Mouse (Mus musculus) T-helper 1 cell (primary cell): Measurements from ENCODE around the gene Adcy5.

Experiments
- in situ Hi-C: fragments of 300-600 bp; cut with MboI, MseI; formaldehyde crosslinking; loops from one replicate; pipeline ENCODE4 v1.15.1; 2025; ENCODE audit warnings: high pct_unique_total_duplicates

The Adcy5 gene

DNA sequence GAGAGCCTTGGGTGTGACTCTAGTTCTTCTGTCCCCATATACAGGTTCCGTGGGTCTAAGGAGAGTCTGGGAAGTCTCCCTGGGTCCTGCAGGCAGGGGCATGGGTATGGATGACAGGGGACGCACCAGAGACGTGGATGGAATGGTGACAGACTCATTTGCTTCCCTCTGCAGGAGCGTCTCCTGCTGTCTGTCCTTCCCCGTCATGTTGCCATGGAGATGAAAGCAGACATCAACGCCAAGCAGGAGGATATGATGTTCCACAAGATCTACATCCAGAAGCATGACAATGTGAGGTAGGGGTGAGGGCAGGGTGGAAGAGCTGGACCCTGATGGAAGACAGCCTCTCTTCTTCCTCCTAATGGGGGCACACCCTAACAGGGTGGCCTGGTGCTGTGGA is 98.3 kb downstream of the Adcy5 start:
- in situ Hi-C loops = no loop called here

DNA sequence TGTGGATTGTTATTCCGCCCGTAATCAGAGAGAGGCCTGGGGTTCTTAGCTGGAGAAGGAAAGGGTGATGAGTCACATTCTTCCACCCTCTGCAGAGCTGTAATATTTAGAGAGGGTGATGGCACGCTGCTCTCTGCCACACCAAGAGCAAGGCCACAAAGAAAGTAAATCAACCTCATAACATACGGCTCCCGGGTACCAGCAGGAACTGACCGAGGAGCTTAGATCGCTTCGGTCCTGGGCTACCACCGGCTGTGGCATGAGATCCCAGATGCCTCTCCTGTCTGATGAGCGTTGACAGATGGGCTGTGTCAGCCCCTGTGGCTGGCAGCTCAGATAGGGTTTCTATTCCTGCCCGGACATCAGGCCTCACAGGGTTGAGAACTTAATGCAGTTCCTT is 101.3 kb downstream of the Adcy5 start:
- in situ Hi-C loops = no loop called here

DNA sequence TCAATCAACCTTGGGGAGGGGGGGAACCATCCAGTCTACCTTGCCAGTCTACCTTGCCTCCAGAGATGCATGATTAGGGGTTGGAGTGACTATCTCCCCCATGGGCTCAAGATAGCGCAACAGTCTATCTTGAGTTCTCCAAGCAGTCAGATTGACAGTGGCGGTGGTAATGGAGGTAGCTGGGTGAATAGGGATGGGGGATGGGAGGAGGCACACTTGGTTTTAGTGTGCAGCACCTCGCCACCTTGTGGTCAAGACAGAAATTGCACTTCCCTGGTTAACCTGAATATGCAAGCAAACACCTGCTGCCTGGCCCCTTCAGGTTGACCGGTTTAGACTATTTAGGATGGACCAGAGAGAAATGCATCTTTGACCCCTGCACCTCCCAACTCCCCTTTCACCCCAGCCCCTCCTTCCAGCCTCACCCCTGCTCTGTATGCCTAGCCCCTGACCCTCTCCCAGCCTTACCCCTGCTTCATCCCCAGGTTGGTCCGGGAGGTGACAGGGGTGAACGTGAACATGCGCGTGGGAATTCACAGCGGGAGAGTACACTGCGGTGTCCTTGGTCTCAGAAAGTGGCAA is 115.8 kb downstream of the Adcy5 start:
- in situ Hi-C loops = loop anchor here (5.0 kb wide), 1 partner anchor 158 kb away; no protein-coding TSS in a partner anchor

DNA sequence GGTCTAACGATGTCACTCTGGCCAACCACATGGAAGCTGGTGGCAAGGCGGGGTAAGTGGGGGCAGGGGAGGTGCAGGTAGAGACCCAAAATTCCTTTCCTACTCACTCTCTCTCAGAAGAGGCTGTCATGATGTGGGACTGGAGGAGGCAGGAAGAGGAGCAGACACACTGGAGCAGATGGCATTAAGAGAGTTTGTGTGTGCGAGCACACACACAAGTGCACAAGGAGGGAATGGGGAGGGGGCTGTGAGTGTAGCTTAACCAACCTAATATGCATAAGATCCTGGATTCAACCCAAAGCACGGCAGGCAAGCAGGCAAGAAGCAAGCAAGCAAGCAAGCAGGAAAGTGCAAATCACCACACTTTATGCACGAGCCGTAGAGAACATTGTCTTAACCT is 116.3 kb downstream of the Adcy5 start:
- in situ Hi-C loops = loop anchor here (5.0 kb wide), 1 partner anchor 159 kb away; no protein-coding TSS in a partner anchor

DNA sequence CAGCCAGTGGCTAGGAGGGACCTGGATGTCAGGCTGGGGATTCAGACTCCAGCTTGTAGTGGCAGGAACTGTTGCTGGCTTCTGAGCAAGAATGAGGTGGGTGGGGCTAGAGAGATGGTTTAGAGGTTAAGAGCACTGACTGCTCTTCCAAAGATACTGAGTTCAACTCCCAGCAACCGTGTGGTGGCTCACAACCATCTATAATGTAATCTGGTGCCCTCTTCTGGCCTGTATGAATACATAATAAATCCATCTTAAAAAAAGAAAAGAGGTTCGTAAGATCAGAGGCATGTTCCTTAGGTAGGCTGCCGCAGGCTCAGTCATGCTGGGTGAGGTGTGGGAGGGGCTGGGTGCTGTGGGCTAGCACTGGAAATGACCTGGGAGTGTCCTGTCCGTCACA is 116.9 kb downstream of the Adcy5 start:
- in situ Hi-C loops = loop anchor here (5.0 kb wide), 1 partner anchor 159 kb away; no protein-coding TSS in a partner anchor

DNA sequence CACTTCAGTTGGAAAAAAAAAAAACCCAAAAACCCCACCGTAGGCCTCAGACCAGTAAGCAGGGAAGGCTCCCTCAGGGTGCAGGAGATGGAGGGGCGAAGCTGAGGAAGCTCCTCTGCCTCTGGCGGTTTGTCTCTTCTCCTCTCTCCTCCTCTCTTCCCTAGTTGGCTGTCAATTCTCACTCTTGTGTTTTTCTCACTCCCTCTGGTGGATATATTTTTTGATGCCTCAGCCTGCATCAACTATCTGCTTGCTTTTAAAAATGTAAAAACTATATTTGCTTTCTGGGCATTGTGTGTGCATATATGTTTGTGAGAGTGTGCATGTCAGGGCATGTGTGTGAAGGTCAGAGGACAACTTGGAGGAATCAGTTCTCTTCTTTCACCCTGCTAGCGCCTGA is 117.7 kb downstream of the Adcy5 start:
- in situ Hi-C loops = loop anchor here (5.0 kb wide), 1 partner anchor 160 kb away; no protein-coding TSS in a partner anchor

DNA sequence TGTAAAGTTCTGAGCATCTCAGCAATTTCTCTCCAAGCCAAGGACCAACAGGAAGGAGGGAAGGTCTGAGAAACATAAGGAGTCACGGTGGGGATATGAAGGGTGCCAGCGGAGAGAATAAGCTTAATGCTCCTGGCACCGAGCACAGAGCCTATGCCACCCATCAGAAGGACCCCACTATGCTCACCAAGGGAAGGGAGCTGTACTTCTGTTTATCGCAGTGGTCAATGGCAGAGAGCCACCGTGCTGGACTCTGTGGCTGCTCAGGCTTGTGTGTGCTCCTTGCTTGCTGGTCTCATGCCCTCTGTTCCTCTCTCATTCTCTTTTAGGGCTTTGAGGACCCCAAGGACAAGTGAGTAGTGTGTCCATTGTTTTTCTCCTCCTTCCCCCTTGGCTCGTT is 123.5 kb downstream of the Adcy5 start:
- in situ Hi-C loops = no loop called here

DNA sequence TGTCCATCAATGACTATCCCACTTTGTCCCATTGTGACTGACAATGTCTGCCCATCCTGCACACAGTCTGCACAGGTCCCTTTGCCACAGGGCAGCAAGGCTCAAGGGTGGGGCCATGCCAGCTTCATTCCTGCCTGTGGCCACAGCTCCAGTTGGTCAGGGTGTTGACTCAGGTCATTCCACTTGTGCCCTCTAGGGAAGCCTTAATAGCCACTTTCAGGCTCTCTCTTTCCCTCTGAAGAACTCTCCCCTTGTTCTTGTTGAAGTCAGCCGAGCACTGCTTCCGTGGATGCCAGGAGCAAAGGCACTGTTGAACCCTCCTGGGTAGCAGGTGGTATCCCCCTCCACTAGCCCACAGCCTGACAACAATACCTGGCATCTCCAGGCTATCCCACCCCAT is 127.8 kb downstream of the Adcy5 start:
- in situ Hi-C loops = no loop called here

DNA sequence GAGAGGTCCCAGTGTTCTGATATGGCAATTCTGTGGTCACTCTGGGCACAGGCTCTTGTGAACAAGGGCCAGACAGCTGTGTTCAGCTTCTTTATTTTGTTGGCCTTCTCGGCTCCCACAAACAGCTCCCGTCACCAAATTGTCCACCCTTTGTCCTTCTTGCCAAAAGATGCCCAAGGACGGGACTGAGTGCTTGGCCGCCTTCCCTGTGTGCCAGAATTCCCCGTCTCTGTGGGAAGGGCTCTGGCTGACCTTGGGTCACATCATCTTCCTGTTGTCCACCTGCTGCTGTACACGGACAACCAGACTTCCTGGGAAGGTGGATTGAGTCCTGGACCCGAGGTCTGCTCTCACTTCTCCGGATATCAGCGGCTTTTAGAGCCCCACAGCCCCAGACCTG is 131.1 kb downstream of the Adcy5 start:
- in situ Hi-C loops = no loop called here

DNA sequence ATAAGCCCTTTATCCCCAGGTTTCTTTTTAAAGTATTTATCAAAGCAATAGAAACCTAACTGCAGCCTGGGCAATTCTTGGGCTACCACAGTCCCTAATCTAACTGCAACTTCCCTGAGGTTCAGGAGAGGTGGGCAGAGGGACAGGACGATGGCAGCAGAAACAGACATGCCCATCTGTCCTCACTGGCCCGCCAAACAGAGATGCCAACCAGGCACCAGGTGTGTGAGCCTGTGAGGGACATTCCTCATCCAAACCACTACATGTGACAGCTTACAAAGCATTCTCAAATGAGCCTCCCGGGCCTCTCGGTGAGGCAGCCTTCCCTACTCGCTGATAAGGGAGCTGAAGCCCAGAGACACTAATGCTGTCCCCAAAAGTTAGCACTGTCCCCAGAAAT is 132.6 kb downstream of the Adcy5 start:
- in situ Hi-C loops = no loop called here

DNA sequence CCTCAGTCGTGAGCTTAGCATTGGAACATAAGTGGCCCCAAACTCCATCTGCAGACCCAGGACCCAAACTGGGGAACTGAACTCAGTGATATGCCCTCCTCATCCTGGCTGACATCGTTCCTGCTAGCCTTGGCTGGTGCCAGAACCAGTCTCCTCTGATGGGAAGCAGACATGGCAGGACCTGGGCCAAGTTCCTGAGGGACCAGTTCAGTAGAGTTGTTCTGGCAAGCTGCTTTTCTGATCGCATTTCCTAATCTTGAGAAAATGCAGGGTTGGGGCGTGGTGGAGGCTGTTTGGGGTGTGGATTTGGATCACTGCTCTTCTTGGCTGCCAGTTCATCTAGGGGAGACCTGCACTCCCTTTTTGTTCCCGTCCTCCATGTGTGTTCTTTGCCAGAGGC is 143.1 kb downstream of the Adcy5 start:
- in situ Hi-C loops = no loop called here

DNA sequence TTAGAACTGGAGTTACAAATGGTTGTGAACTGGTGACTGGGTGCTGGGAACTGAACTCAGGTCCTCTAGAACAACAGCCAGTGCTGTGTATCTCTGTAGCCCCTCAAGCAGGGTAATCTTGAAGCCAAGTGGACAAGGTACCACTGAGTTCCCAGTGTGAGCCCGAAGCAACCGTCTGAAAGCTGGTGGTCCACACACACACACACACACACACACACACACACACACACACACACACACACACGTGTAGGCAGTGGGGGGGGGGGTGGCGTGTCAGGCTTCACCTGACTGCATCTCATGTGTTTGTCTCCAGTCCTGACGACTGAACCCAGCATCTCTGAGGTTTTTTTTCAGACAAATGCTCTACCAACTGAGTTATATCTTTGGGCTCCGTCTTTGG is 145.5 kb downstream of the Adcy5 start:
- in situ Hi-C loops = no loop called here

DNA sequence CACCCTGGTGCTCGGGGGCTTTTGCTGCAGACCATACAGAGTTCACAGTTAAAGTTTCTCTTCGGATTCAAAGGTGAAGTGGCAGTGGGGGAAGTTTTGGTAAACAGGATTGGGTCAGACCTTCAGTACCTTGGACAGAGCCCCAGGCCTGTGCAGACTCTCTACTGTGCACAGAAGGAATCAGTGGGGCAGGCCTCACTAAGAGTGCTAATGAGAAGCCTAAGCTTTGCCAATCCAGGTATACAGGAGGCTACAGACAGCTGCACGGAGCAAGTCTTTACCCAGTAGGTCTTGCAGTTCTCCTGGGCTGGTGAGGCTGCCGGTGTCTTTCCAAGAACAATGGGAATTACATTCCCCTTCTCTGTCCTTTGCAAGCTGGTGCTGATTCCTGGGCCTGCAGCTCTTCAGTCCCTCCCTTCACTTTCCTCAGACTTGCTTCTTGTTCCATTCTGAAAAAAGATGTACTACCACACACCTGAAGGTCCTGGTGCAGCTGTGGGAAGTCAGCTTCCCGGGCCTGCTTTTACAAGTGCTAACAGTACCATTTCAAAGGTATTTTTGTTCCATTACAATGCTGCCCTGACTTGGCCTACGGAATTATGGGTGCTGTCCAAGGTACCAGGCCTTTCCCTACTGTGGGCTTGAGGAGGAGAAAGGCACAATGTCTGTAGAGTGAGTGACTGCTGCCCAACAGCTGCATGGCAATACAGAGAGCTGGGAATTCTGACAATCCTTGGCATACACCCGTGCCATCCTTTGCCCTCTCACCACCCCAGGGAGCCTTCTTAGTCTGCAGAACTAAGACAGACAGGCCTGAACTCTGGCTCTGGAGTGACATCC is 148.0 kb downstream of the Adcy5 start:
- in situ Hi-C loops = no loop called here

DNA sequence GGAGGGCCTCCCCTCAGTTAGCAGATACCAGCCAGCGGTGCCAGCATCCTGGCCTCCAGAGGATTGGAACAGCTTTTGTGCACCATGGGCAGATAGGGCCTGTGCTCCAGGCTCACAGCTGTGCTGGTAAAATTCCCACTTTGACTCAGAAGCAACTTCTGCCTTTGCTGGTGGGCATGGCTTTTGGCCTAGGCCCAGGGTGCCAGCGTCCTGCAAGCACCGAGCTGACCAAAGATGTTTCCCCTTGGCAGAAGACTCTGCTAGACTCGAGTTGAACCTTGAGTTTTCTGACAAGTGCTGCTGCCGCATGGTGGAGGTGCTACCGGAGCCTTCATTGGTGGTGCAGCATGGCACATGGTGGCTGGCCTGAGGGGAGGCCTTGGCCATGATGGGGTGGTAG is 149.0 kb downstream of the Adcy5 start:
- in situ Hi-C loops = no loop called here

DNA sequence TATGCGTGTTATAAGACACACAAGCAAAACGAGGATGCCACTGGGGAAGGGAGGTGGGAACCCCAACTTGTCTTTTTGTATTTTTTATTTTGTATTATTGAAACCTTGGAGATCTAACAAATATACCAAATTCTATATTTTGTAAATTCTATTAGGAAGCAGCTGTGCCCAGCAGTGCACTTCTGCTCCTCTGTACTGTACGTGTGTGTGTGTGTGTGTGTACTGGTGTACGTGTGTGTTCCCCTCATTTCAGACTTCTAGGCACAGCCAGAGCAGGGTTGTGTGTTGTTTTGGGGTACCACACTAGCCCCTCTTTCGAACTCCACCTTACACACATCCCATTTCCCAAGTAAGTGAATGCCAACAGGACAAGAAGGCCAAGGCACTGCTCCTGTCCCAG is 149.7 kb downstream of the Adcy5 start:
- in situ Hi-C loops = no loop called here

DNA sequence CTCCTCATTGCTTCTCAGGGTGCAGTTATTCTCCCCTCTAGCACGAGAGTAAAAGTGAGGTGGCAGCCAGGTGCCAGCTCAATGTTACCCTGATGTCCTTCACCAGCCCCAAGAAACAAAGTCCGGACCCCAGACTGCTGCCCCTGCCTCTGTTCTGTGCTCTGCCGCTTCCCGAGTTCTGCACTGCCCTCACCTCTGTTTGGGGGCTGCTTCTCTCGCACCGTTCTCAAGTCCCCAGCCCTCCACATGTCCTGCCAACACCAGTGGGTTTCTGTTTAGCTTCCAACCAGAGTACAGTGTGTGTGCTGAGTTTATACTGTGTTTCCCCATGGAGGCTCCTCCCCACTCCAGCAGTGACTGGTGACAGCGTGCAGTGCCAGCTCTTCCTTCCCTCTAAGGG is 150.5 kb downstream of the Adcy5 start:
- in situ Hi-C loops = no loop called here

DNA sequence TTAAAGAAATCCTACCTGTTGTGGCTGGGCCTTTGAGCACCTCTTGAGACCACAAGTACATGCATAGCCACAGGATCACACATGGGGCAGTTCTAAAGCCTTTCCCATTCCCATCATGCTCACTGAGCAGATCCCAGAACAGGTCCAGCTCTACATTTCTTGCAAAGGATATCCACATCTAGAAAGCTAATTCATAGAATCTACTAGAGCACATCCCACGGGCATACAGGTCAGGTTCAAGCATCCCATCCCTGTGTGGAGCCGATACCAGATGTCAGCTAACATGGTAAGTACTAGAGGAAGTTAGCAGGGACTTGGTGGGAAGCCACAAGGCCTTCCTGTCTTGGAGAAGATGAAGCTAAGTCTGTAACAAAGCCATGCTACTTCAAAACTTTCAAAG is 152.0 kb downstream of the Adcy5 start:
- in situ Hi-C loops = no loop called here

DNA sequence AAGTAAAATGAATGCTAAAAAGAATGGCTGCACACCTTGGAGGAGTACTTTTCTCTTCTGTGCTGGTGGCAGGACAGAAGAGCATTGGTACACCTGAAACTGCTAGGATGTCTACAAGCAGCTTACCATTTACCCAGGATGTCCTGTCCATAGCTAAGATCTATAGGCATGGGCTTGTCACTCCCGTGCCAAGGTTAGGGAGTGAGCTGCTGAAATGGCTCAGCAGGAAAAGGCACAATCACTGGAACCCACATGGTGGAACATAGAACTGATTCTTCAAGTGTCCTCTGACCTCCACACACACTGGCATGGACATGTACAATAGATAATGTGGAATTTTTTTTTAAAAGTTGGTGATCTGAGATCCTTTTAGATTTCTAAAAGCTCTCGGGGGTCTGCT is 152.7 kb downstream of the Adcy5 start:
- in situ Hi-C loops = no loop called here

DNA sequence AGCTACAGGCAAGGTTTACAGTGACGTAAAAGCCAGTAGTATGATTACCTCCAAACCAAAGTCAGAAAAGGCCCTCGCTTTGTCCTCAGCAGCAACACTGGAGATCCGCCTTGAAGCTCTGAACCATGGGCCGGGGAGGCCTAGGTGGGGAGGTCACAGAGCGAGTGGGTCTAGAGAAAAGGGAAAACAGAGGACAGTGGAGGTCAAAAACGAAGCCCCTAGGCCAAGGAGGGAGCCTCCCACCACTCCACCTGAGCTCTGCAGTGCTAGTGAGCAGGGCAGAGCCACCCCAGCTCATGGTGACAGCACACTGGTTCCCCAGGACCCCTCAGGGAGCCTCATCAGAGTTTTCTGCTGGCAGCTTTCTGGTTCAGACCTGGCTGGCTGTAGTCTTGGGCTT is 153.3 kb downstream of the Adcy5 start:
- in situ Hi-C loops = no loop called here

DNA sequence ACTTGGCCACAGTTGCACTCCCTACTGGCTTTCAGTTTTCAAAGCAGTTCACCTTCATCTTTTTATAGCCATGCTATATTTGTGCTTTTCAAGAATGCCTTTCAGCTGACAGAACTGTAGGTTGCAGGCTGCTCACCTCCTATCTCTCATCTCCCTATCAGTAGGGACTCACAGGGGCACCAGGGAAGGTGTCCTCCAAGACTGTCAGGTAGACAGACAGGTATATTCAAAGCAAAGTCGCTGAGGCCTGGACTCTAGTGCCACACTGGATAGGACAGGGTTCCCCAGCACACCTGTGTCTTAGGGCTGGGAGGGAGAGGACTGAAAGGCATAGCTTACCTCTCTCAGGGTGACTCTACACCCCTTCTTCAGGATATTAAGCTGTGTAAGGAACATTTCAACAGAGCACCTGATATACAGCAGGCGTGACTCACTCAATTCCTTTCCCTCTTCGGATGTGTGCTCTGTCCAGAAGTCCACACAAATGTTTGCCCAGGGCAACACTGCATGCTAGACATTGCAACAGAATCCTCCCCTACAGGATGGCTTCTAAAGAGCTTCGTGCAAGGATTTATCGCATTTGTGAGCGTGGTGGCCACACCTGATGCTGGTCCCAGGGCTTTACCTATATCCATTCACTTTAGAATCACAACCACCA is 153.9 kb downstream of the Adcy5 start:
- in situ Hi-C loops = no loop called here

DNA sequence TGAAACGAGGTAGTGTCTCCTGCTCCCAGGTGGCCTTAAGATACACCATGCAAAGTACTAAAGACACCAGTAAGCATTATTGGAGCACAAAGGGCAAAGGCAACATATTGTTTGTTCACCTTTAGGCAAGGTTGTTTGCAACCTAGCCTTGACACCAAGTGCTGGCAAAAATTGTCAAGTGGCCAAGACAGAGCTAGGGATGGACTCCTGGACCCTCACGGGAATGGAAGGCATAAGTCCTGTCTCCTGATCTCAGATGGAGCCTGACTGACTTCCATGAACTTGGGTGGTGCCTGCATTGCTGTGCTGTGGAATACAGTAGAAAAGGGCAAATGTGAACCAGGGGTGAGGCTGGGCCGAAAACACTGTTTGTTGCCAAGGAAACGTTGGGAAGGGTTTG is 155.0 kb downstream of the Adcy5 start:
- in situ Hi-C loops = no loop called here

DNA sequence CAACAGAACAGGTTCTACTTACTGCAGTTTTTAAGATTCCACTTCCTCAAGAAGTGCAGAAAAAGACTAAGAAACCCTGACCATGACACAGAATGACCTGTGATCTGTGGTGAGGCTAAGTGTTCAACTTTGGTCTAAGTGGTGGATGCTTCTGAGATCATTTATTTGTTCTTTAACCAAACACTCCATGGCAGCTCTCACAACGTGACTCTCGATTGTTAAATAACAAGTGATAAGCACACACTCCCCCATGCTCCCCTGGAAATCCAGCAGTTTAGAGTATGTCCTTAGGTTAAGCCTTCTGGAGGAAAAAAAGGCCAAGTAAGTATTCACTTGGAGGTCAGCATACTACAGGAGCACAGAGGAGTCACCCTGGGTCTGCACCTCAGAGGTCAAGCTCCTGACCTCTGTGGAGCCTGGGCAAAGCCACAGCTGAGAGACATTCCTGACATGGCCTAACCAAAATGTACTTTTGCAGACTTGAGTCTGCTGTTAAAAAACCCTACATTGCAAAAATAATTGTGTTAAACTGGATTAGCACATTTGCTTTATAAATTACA is 156.0 kb downstream of the Adcy5 start:
- in situ Hi-C loops = no loop called here

DNA sequence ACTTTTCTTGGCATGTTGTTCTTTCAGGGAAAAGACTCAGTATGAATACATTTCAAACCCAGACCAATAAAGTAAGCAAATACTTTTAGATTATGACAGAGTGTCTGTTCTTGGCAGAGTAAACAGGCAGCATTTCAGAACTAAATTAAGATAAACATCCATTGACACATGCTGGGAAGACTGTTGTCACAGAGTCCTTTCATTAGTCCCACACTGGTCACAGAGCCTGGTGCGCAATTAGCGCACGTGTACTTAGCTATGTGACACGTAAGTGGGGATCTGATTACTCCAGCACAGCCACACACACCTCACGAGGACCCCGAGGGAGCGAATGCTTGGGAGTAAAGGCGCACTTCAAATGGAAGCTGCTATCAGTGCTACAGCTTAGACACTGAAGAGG is 156.9 kb downstream of the Adcy5 start:
- in situ Hi-C loops = no loop called here
